21 mouse cellular contexts compared by ENCODE assay signal in the genomic region with DNA sequence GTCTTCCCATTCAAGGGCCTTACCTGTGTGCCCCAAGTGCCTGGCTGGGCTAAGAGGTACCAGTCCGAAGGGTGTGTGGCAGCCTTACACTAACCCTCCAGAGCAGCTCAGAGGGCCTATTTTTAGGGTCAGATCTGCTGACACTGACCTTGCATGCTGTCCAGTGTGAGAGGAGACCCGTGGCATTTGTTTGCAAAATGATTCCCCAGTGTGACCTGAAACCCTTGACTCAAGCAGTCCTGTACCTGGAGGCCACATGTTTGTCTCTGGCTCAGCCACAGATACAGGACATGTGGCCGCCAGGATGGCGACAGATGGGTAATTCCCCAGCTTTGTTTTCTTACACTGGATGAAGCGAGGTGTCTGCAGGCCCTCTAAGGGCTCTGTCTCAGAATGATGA. TPM values are rescaled to one million over a fixed set of nuclear protein-coding genes. Genes with fewer than 3 reads are reported as not detected.
DNase-seq lines count a peak whose midpoint lies in the region; ATAC-seq lines count a peak whose summit lies in the region.
"Had no signal": no experiment of that assay in that cellular context is flagged by ENCODE, and none has a peak within 500 bp of the region (broad histone marks: within the 10 kb centered on the region; RNA-seq: fewer than 3 reads in every experiment).

A gene (minus strand): TSS at position 91 of the 400 bp plus-strand sequence.

- H3K27ac ChIP-seq in hindbrain, embryonic 10.5 days, result peak within 1 kb of the TSS; percentile 40; the same call in 1 of the 2 replicates
- H3K27ac ChIP-seq in hindbrain, embryonic 16.5 days (ENCODE audit: low read depth, low read length), result no peak within 1 kb of the TSS
- H3K27ac ChIP-seq in limb, embryonic 10.5 days, result peak within 1 kb of the TSS; percentile 26; the same call in 1 of the 2 replicates
- H3K27ac ChIP-seq: forebrain, embryonic 13.5 days; heart, embryonic 13.5 days; hindbrain, embryonic 12.5 days; hindbrain, postnatal 0 days had no signal

- DNase-seq in hindbrain, embryonic 10.5 days (ENCODE audit: low spot score), result no peak
- no peak for DNase-seq in gastrocnemius, postnatal 14 days
- peak; percentile 23 for DNase-seq in limb, embryonic 10.5 days (ENCODE audit: low spot score)
- no peak for DNase-seq in thymus, adult 18-20 months
- no peak for DNase-seq in heart, adult 9 months (ENCODE audit: low spot score in 2 of 2)
- DNase-seq: adrenal gland, postnatal 10 days; cerebellum, adult 11 months; cerebellum, adult 8-10 months; cerebellum, postnatal 14 days; forebrain, postnatal 0 days; heart, postnatal 36 days had no signal

- H3K36me3 ChIP-seq in hindbrain, embryonic 10.5 days, result no peaks in the 10 kb centered on the region
- H3K36me3 ChIP-seq in hindbrain, embryonic 16.5 days (ENCODE audit: control insufficient read depth, insufficient read depth, low read length), result no peaks in the 10 kb centered on the region
- no peaks in the 10 kb centered on the region for H3K36me3 ChIP-seq in limb, embryonic 10.5 days
- H3K36me3 ChIP-seq: heart, embryonic 13.5 days; hindbrain, embryonic 12.5 days had no signal

- 61% methylated on average over 5 of the region's 5 CpGs for WGBS in hindbrain, embryonic 10.5 days
- WGBS in hindbrain, embryonic 16.5 days, result 63% methylated on average over 5 of the region's 5 CpGs
- 69% methylated on average over 5 of the region's 5 CpGs for WGBS in limb, embryonic 10.5 days

- peaks cover 10% of the 10 kb centered on the region for H3K4me1 ChIP-seq in hindbrain, embryonic 10.5 days (replicated peaks)
- H3K4me1 ChIP-seq in hindbrain, embryonic 16.5 days (ENCODE audit: control insufficient read depth, insufficient read depth, low read depth, low read length), result no peaks in the 10 kb centered on the region
- H3K4me1 ChIP-seq in limb, embryonic 10.5 days, result peaks cover 34% of the 10 kb centered on the region

- H3K9me3 ChIP-seq in hindbrain, embryonic 10.5 days, result no peaks in the 10 kb centered on the region
- no peaks in the 10 kb centered on the region for H3K9me3 ChIP-seq in hindbrain, embryonic 16.5 days (ENCODE audit: control insufficient read depth, low read length)
- no peaks in the 10 kb centered on the region for H3K9me3 ChIP-seq in limb, embryonic 10.5 days (replicated peaks)
- H3K9me3 ChIP-seq: forebrain, embryonic 13.5 days; heart, embryonic 13.5 days; hindbrain, embryonic 12.5 days had no signal

- H3K4me2 ChIP-seq in hindbrain, embryonic 16.5 days (ENCODE audit: low read length), result no peak within 1 kb of the TSS
- H3K4me2 ChIP-seq: forebrain, embryonic 13.5 days; heart, embryonic 13.5 days; hindbrain, embryonic 12.5 days had no signal

- H3K4me3 ChIP-seq in hindbrain, embryonic 10.5 days, result no peak within 1 kb of the TSS
- no peak within 1 kb of the TSS for H3K4me3 ChIP-seq in hindbrain, embryonic 16.5 days (ENCODE audit: low read length)
- no peak within 1 kb of the TSS for H3K4me3 ChIP-seq in limb, embryonic 10.5 days
- H3K4me3 ChIP-seq: forebrain, embryonic 13.5 days; heart, embryonic 13.5 days; hindbrain, embryonic 12.5 days had no signal

- no peaks in the 10 kb centered on the region for H3K27me3 ChIP-seq in hindbrain, embryonic 10.5 days (ENCODE audit: insufficient read depth, poor library complexity, severe bottlenecking)
- no peaks in the 10 kb centered on the region for H3K27me3 ChIP-seq in hindbrain, embryonic 16.5 days (replicated peaks; ENCODE audit: control insufficient read depth, insufficient read depth, low read length)
- H3K27me3 ChIP-seq in limb, embryonic 10.5 days (ENCODE audit: low read depth, poor library complexity, severe bottlenecking), result no peaks in the 10 kb centered on the region
- H3K27me3 ChIP-seq: forebrain, embryonic 13.5 days; hindbrain, embryonic 12.5 days had no signal

- intact Hi-C loops in gastrocnemius, postnatal 14 days (cut with DNase I; ENCODE audit: low total_unique reads), result no loop called here

- no peak for ATAC-seq in hindbrain, embryonic 16.5 days
- no peak for ATAC-seq in megakaryocyte progenitor cell, adult 5-6 weeks (replicated peaks; ENCODE audit: poor library complexity)
- ATAC-seq: forebrain, embryonic 13.5 days; forebrain, postnatal 0 days; hindbrain, postnatal 0 days had no signal

- no peak within 1 kb of the TSS for H3K9ac ChIP-seq in hindbrain, embryonic 16.5 days (ENCODE audit: low read depth, low read length)
- H3K9ac ChIP-seq: forebrain, embryonic 13.5 days; forebrain, postnatal 0 days; heart, embryonic 13.5 days; hindbrain, embryonic 12.5 days had no signal

RNA-seq across cellular contexts. Expression of the gene that starts here (rescaled TPM):
- polyA plus RNA-seq in hindbrain, embryonic 10.5 days (2016; fragmentation: Nextera tagmentation; extraction: Ambion mirVana), result 0.14 and 0.22 TPM in 2 replicates
- polyA plus RNA-seq in hindbrain, embryonic 16.5 days (2015; fragmentation: Nextera tagmentation; extraction: Ambion mirVana), result 0.14 TPM in 1 of 2 replicates, not detected in the other
- total RNA-seq in gastrocnemius, postnatal 14 days (2021), result 10 to 100 TPM; 94.9 to 98.0 TPM
- 0.45 TPM in 1 of 2 replicates, not detected in the other for polyA plus RNA-seq in limb, embryonic 10.5 days (2016; fragmentation: Nextera tagmentation; extraction: Ambion mirVana)
- not detected in 2 replicates for total RNA-seq in megakaryocyte progenitor cell, adult 5-6 weeks (2015)
- total RNA-seq in megakaryocyte progenitor cell, adult 5-6 weeks (2017), result not detected in 2 replicates
- total RNA-seq: common myeloid progenitor, adult 5-6 weeks; granulocyte monocyte progenitor cell, adult 5-6 weeks; heart, postnatal 36 days; hindbrain, postnatal 0 days; MEL had no signal
- polyA plus RNA-seq: forebrain, embryonic 13.5 days; intestine, embryonic 14.5 days had no signal

Comparison
In these comparisons a context has a peak if more than half of its experiments do, and no peak if none do; other contexts are left out.
1. RNA of the gene that starts here (total RNA-seq): 94.9 to 98.0 TPM in gastrocnemius, postnatal 14 days; not detected in megakaryocyte progenitor cell, adult 5-6 weeks; every median in the first group is over 10 times any median in the second.
2. Peak in DNase-seq and H3K27ac ChIP-seq in limb, embryonic 10.5 days; RNA of the gene not detected or under 1 TPM.